Mouse (Mus musculus): Measurements from ENCODE around the gene Ech1.

The Ech1 gene

GRCm38 (mm10) chr7:28821261-28821831 lies 3.7 kb upstream of the Ech1 start:
- DNase-seq: peak; percentile 90

DNA sequence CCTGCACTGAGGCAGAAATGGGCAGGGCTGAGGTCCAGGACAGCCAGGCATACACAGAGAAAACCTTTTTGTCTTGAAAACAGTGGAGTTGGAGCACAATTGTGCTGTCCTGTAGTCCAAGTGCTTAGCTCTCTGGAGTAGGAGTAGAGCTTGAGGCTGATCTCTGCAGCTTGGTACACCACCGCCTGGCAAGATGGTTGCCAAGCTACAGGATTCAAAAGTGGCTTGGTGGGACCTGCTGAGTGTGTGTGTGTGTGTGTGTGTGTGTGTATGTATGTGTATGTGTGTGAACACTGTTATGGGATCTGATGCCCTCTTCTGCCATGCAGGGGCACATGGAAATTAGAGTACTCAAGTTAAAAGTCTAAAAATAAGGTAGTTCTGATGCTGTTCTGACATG lies 2.5 kb upstream of the Ech1 start:
- DNase-seq: no peak

- no peak for DNase-seq
Measured at GRCm38 (mm10) chr7:28822993-28823903, 1.8 kb upstream of the Ech1 start.

DNA sequence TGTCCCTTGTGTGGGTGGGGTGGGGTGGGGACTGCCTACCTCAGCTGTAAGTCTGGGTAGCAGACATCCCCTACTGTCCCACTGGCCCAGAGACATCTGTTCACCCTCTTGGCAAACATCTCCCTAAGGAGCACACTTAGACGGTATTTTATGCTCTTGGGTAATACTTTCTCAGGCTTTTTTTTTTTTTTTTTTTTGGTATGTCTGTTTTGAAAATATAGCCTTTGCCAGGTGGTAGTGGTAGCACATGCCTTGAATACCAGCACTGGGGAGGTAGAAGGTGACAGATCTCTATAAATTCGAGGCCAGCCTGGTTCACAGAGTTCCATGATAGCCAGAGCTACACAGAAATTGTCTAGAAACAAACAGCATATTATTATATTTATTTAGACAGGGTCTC lies 1.1 kb upstream of the Ech1 start:
- no peak for DNase-seq

GRCm38 (mm10) chr7:28825686-28826401 lies 827 bp downstream of the Ech1 start:
- DNase-seq: no peak

DNA sequence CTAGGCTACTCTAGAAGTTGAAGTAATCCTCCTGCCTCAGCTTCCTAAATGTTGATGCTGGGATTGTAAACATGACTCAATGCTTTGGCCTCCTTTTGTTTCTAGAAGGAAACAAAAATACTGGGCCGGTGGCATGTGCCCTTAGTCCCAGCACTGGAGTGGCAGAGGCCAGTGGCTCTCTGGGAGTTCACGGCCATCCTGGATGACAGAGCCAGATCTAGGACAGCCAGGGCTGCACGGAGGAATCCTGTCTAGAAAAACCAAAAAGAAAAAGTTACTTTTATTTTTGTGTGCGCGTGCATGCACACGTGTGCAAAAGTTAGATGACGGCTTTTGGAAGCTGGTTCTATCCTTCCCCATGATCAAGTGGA lies 1.4 kb downstream of the Ech1 start:
- no peak for DNase-seq

DNA sequence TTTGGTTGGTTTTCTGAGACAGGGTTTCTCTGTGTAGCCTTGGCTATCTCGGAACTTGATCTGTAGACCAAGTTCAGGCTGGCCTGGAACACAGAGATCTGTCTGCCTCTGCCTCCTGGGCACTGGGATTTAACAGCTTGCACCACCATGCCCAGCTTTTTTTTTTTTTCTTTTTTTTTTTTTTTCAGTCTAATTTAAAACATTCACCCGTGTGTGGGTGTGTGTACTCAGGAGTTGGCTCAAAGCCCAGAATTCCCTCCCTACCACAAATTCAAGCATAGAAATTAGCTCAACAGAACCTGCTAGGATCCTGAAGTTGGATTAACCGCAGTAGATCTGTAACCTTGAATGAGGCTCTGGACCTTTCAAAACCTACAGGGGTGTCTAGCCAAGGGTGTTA lies 2.3 kb downstream of the Ech1 start:
- peak; percentile 79 for DNase-seq

DNA sequence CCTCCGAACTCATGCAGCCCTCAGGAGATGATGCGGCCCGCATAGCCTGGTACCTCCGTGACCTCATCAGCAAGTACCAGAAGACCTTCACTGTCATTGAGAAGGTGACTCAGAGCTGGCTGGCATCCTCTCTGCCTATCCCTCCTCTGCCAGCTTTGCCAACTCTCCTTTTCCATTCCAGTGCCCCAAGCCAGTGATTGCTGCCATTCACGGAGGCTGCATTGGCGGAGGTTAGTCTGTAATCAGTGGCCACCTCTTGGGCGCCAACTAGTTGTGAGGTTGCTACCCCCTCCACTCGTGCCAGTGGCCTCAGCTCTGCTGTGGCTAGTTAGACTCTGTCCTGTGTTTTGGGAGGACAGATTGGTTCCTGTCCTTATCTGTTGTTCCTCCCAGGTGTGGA lies 4.8 kb downstream of the Ech1 start:
- DNase-seq: no peak

DNA sequence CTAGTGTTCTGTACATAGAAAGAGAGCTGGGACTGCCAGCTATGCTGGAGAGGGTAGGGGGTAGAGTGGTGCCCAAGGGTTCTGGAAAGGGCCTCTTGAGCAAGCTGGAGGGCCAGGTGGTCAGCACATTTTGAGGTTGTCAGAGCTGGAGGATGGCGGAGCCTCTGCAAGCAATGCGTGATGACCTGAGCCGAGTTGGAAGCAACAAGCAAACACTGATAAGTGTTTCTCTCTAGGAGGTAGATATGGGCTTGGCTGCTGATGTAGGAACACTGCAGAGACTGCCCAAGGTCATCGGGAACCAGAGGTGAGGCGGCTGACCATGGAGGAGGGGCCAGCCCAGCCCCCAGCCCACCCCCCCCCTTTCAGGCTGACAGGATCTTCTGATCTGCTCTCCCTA lies 6.0 kb downstream of the Ech1 start:
- no peak for DNase-seq

GRCm38 (mm10) chr7:28831411-28832125 lies 6.6 kb downstream of the Ech1 start:
- DNase-seq: no peak

DNA sequence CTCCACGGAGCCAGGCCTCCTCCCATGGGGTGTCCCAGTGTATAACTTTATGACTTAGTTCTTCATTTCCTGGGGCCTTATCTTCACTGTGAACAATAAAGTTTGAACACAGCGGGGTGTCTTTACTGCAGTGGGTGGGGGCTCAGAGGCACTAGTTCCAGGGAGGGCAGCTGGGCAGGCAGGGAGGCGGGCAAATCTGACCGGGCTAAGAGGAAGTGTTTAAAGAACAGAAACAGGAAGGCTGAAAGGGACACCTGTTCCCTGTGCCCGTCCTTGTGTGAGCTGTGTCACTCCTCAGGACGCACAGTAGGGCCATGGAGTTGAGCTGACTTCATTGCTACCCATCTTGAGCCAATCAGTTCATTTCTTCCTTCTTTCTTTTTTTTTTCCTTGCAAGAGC lies 7.1 kb downstream of the Ech1 start:
- DNase-seq: no peak

DNA sequence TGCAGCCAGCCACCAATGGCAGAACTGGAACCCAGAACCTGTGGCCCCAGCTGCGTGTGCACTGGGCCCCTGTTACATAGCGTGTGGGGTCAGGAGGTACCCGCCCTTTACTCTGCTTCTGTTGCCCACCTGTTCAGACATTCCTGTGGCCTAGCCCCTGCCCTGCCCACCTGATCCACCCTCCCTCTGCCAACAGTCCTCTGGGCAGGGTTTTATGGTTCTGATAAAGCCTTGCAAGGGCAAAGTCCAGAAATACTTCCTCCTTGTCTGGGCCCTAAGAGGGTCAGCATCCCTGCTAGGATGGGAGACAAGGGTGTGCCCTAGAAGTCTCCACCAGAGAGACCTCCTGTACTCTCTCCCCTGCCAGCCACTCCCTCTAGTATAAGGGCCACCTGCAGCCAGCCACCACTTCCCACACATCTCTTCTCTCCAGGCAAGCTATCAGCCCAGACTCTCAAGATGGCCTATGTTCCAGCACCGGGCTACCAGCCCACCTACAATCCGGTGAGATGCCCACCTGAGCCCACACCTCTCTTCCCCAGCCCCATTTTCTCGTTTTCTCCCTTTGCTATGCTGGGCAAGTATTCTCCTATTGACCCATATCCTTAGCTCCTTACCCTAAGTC lies 8.8 kb downstream of the Ech1 start, which contains the start of gene Lgals4:
Lgals4 (plus strand) TSS at position 132 of the 625 bp plus-strand sequence.
- no peak for DNase-seq

- no peak for DNase-seq
Measured at GRCm38 (mm10) chr7:28836936-28837335, 11.9 kb downstream of the Ech1 start.

DNA sequence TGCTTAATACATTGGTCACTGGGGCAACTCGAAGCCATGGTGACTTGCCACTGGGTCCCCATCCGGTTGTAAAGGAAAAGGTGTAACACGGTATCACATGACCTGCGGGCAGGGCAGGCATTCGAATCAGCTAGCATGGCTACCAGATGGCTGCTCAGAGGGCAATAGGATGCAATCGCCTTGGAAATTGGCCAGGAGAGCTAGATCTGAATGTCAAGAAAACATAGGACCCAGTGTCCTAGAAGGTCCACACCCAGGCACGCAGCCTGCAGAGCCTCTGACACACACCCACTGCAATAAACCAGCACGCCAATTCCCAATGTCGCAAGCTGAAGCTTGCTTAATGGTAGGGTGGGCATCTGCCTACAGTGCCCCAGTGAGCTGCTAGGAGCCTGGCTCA lies 13.3 kb downstream of the Ech1 start:
- DNase-seq: no peak

GRCm38 (mm10) chr7:28847273-28847672 lies 22.3 kb downstream of the Ech1 start:
- DNase-seq: no peak

- no peak for DNase-seq
Measured at GRCm38 (mm10) chr7:28849700-28850236, 24.8 kb downstream of the Ech1 start.

DNA sequence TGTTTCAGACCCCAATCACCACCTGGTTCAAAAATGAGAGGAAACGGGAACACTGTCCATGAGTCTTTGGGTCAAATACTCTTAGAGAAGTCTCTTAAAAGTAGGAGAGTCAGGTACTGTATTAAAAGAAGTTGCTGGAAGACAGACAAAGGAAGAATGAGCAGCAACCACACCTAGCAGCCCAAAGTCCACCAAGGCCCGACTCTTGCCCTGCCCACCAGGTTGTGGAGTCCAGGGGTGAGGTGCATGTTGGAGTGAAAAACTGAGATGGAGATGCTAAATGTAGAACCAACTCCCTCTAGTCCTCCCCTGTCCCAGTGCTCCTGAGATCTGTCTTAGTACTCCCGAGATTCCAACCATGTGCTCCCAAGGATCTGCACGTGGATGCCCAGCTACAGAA lies 25.6 kb downstream of the Ech1 start:
- no peak for DNase-seq

DNA sequence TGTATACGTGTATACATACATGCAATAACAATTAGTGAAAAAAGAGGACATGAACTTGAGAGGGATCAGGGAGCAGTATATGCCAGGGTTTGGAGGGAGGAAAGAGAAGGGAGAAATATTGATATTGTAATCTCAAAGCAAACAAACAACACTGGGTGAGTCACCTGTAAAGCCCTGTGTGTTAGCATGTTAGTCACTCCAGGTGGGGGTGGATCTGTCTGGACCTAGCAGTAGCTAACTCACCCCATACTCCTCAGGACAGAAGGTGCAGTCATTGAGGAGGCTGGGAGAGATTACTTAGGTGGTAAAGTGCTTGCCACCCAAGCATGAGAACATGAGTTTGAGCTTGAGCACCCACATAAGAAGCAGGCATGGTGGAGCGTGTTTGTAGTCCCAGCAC lies 34.9 kb downstream of the Ech1 start:
- DNase-seq: no peak

DNA sequence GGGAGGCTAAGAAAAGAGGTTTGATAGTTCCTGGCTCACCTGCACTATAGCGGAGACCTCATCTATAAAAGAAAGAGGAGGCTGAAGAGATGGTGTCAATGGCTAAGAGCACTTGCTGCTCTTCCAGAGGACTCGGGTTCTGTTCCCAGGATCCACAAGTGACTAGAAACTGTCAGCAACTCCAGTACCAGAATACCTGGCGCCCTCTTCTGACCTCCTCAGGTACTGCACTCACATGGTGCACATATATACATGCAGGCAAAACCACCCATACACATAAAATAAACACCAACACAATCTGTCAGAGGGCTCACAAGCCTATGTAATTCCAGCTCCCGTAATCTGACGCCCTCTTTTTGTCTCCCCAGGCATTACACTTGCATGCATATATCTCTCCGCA lies 35.9 kb downstream of the Ech1 start:
- DNase-seq: no peak

GRCm38 (mm10) chr7:28862817-28863499 lies 37.9 kb downstream of the Ech1 start:
- peak; percentile 51 for DNase-seq

DNA sequence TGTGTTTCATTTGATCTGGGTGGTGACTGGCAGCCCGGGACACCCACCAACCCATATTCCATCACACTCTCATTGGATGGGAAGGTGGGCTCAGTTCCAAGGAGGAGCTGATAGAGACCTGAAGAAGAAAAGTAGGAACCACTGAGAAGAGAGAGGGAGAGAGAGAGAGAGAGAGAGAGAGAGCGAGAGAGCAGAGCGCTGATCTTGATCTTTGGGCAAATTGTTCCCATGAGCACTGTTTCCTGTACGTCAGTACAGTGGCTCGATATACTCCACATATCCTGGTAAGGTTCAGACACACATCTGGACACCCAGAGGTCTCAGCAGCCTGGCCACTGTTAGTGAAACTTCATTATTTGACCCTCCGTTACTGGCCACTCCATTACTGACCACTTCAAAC lies 38.5 kb downstream of the Ech1 start, which contains the start of gene Lgals7:
Lgals7 (plus strand) TSS at position 314 of the 400 bp plus-strand sequence.
- no peak for DNase-seq

- no peak for DNase-seq
Measured at GRCm38 (mm10) chr7:28864288-28864750, 39.3 kb downstream of the Ech1 start.
